Mouse (Mus musculus): ENCODE measurements at regions not wholly inside any gene's neighbourhood (a gene's known extent, or its start where the extent isn't known, plus 50 kb on each side); places are given as distances from the start of the nearest gene placed in this dataset.

DNA sequence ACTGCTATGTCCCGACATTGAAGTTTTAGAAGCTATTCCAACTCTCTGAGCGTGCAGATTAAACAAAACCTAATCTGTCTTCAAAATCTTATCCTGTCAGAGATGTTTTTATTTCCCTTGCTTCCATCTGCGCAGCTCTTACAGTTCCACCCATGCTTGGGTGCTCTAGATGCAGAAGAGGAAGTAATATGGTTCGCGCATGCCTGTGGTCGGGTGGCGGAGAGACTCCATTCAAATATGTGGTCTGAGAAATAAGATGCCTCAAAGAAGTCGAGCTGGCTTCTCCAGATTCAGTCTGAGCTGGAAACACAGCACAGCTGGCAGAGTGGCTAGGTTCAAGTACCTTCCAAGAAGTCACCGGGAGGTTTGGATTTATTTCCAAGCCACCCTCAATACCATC, 167.5 kb downstream of the Faxc start:
- DNase-seq (ENCODE audit: low spot score), result no peak
- Histone ChIP-seq H3K4me1 (replicated peaks; ENCODE audit: control insufficient read depth, insufficient read depth, low read length) (no peaks in the 10 kb centered on the region), H3K9ac (ENCODE audit: low read length) (no peak overlapping the region), H3K4me3 (ENCODE audit: low read depth, low read length) (no peak overlapping the region), H3K36me3 (ENCODE audit: control insufficient read depth, insufficient read depth, low read length) (no peaks in the 10 kb centered on the region), H3K27ac (ENCODE audit: low read depth) (no peak overlapping the region), H3K27me3 (replicated peaks; ENCODE audit: control insufficient read depth, insufficient read depth, low read length) (no peaks in the 10 kb centered on the region), H3K9me3 (ENCODE audit: control insufficient read depth, low read length) (no peaks in the 10 kb centered on the region), H3K4me2 (ENCODE audit: low read length) (no peak overlapping the region)
- WGBS, result 91% methylated on average over 9 of the region's 9 CpGs
- no peak for ATAC-seq (replicated peaks; ENCODE audit: low FRiP score, low TSS enrichment, low read depth)

DNA sequence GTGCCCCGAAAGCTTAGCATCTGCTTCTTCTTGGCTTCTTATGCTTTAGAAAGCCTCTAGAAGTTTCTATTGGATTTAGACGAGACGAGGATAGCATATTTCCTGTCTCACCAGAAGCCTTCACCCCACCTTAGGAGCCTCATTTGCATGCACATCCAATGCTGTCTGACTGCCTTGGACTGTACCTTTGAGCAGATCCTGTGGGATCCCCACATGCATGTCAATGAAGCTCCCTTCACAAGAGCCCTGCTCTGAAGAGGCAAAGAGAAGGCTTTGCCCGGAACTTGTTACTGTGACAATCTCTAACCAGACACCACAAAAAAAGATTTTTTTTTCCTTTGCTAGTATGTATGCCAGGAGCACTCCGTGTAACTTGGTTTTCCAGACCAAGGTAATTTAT, 171.3 kb downstream of the Faxc start:
- DNase-seq (ENCODE audit: low spot score) (no peak), ATAC-seq (replicated peaks; ENCODE audit: low FRiP score, low TSS enrichment, low read depth) (no peak)
- Histone ChIP-seq H3K4me1 (replicated peaks; ENCODE audit: control insufficient read depth, insufficient read depth, low read length) (no peaks in the 10 kb centered on the region), H3K4me3 (ENCODE audit: low read depth, low read length) (no peak overlapping the region), H3K36me3 (ENCODE audit: control insufficient read depth, insufficient read depth, low read length) (no peaks in the 10 kb centered on the region), H3K27me3 (replicated peaks; ENCODE audit: control insufficient read depth, insufficient read depth, low read length) (no peaks in the 10 kb centered on the region), H3K27ac (ENCODE audit: low read depth) (no peak overlapping the region), H3K4me2 (ENCODE audit: low read length) (no peak overlapping the region), H3K9ac (ENCODE audit: low read length) (no peak overlapping the region), H3K9me3 (ENCODE audit: control insufficient read depth, low read length) (no peaks in the 10 kb centered on the region)
- 76% methylated on average over 5 of the region's 5 CpGs for WGBS

DNA sequence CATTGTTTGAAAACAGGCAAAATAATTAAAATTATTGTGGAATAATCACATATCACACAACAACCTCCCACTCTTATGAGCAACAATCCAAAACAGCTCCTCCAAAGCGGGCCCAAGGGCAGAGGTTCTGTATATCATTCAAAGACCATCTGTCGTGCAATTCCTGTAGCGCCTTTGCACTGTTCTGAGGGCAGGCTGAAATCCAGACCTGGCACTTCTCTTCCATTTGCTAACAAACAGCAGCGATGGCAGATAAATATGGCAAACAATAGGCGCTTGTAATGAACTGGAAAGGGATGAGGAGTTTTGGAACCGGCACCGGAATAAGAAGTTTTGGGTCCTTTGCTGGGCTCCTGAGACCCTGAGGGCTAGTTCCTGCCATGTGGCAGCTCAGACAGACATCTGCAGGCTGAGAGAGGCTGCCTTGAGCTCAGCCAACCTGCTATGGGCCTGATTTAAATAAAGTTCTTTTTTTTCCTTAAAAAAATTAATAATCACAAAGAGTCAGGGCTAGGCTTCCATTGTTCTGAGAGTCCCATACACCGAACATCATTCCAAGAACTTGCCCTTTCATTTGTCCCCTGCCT, 172.0 kb downstream of the Faxc start:
- Histone ChIP-seq H3K27me3 (replicated peaks; ENCODE audit: control insufficient read depth, insufficient read depth, low read length) (no peaks in the 10 kb centered on the region), H3K4me3 (ENCODE audit: low read depth, low read length) (no peak overlapping the region), H3K9me3 (ENCODE audit: control insufficient read depth, low read length) (no peaks in the 10 kb centered on the region), H3K27ac (ENCODE audit: low read depth) (no peak overlapping the region), H3K36me3 (ENCODE audit: control insufficient read depth, insufficient read depth, low read length) (no peaks in the 10 kb centered on the region), H3K4me2 (ENCODE audit: low read length) (no peak overlapping the region), H3K4me1 (replicated peaks; ENCODE audit: control insufficient read depth, insufficient read depth, low read length) (no peaks in the 10 kb centered on the region), H3K9ac (ENCODE audit: low read length) (no peak overlapping the region)
- DNase-seq (ENCODE audit: low spot score) (no peak), ATAC-seq (replicated peaks; ENCODE audit: low FRiP score, low TSS enrichment, low read depth) (no peak)
- 79% methylated on average over 8 of the region's 8 CpGs for WGBS

DNA sequence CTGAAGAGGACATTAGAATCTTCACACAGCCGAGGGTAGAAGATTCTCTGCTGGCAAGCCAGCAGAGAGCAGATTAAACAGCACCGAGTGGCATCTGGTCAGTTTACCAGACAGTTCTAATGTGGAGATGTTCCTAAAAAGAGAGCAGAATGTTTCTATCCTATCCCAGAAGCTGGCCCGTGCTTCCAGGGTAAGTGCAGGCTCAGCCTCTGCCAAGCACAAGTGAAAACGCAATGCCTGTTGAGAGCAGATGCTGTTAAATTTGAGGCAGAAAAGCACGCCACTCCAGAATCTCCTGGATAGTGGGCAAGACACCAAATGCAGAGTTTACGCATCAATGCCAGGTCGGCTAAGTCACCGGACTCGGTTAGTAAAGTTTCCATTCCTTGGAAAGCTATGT, 175.8 kb downstream of the Faxc start:
- Histone ChIP-seq H3K9ac (ENCODE audit: low read length) (no peak overlapping the region), H3K36me3 (ENCODE audit: control insufficient read depth, insufficient read depth, low read length) (no peaks in the 10 kb centered on the region), H3K9me3 (ENCODE audit: control insufficient read depth, low read length) (no peaks in the 10 kb centered on the region), H3K27ac (ENCODE audit: low read depth) (no peak overlapping the region), H3K4me2 (ENCODE audit: low read length) (no peak overlapping the region), H3K4me3 (ENCODE audit: low read depth, low read length) (no peak overlapping the region), H3K27me3 (replicated peaks; ENCODE audit: control insufficient read depth, insufficient read depth, low read length) (no peaks in the 10 kb centered on the region), H3K4me1 (replicated peaks; ENCODE audit: control insufficient read depth, insufficient read depth, low read length) (no peaks in the 10 kb centered on the region)
- no peak for DNase-seq (ENCODE audit: low spot score)
- ATAC-seq (replicated peaks; ENCODE audit: low FRiP score, low TSS enrichment, low read depth), result no peak
- 86% methylated on average over 9 of the region's 9 CpGs for WGBS

DNA sequence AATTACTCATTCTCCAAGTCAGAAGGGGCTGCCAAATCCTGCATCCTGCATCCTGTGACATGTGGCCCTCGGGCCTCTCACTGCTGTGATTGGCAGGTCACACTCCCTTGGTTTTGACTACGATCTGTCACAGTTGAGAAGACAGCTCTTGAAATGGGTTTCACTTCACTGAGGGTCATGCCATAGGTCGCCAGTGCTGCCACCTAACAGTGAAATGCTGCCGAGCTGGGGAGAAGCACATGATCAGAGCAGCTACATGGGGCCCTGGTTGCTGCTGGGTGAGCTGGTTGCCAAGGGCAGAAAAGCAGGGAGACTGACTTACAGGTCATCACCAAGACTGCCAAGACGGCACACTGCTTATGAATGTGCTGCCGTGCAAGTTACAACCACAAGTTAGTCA, 178.3 kb downstream of the Faxc start:
- Histone ChIP-seq H3K9ac (ENCODE audit: low read length) (no peak overlapping the region), H3K27ac (ENCODE audit: low read depth) (no peak overlapping the region), H3K4me3 (ENCODE audit: low read depth, low read length) (no peak overlapping the region), H3K4me2 (ENCODE audit: low read length) (no peak overlapping the region), H3K9me3 (ENCODE audit: control insufficient read depth, low read length) (no peaks in the 10 kb centered on the region), H3K36me3 (ENCODE audit: control insufficient read depth, insufficient read depth, low read length) (no peaks in the 10 kb centered on the region), H3K27me3 (replicated peaks; ENCODE audit: control insufficient read depth, insufficient read depth, low read length) (no peaks in the 10 kb centered on the region), H3K4me1 (replicated peaks; ENCODE audit: control insufficient read depth, insufficient read depth, low read length) (no peaks in the 10 kb centered on the region)
- WGBS, result 52% methylated on average over 6 of the region's 6 CpGs
- ATAC-seq (replicated peaks; ENCODE audit: low FRiP score, low TSS enrichment, low read depth), result no peak
- DNase-seq (ENCODE audit: low spot score), result no peak

DNA sequence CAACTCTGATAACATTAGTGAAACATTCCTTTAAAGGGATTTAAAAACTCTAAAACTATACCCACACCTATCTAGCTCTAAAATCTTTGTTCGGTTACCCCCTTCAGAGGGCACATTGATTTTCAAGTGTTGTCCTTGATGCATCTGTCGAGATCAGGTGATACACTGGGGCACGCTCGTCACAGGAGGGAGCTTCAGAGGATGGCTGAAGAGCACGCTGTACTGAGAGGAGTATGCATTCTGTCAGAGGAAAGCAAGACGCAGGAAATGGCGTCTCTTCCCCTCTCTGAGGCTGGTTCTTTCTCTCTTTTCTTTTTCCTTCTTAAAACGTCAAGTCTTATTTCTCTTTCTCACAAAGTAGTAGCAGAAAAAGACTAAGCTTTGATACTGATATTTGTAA, 179.3 kb downstream of the Faxc start:
- ATAC-seq (replicated peaks; ENCODE audit: low FRiP score, low TSS enrichment, low read depth) (no peak), DNase-seq (ENCODE audit: low spot score) (no peak)
- H3K27ac ChIP-seq (ENCODE audit: low read depth), result no peak overlapping the region
- WGBS, result 47% methylated on average over 8 of the region's 8 CpGs
- no peak overlapping the region for H3K4me2 ChIP-seq (ENCODE audit: low read length)
- no peak overlapping the region for H3K4me3 ChIP-seq (ENCODE audit: low read depth, low read length)
- H3K36me3 ChIP-seq (ENCODE audit: control insufficient read depth, insufficient read depth, low read length), result no peaks in the 10 kb centered on the region
- H3K9me3 ChIP-seq (ENCODE audit: control insufficient read depth, low read length), result no peaks in the 10 kb centered on the region
- no peak overlapping the region for H3K9ac ChIP-seq (ENCODE audit: low read length)
- H3K27me3 ChIP-seq (replicated peaks; ENCODE audit: control insufficient read depth, insufficient read depth, low read length), result no peaks in the 10 kb centered on the region
- H3K4me1 ChIP-seq (replicated peaks; ENCODE audit: control insufficient read depth, insufficient read depth, low read length), result no peaks in the 10 kb centered on the region

DNA sequence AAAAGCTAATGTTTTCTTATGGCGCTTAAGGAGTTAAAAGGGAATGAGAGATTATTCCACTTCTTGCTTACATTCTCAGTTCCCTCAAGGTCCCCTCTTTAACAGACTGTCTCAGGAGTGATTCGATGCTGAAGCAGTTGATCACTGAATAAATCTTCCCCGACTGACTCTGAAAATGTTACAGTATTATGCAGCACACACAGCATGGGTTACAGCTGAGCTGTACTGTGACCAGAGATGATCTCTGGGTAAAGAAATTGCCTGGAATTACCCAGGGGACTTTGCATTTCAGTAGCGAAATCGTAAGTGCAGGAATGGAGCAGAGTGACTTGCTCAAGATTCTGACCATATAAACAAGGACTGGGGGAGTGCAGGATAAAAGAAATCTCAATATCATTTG, 181.1 kb downstream of the Faxc start:
- no peaks in the 10 kb centered on the region for H3K27me3 ChIP-seq (replicated peaks; ENCODE audit: control insufficient read depth, insufficient read depth, low read length)
- H3K9ac ChIP-seq (ENCODE audit: low read length), result no peak overlapping the region
- no peak overlapping the region for H3K27ac ChIP-seq (ENCODE audit: low read depth)
- 68% methylated on average over 5 of the region's 5 CpGs for WGBS
- no peaks in the 10 kb centered on the region for H3K4me1 ChIP-seq (replicated peaks; ENCODE audit: control insufficient read depth, insufficient read depth, low read length)
- no peaks in the 10 kb centered on the region for H3K9me3 ChIP-seq (ENCODE audit: control insufficient read depth, low read length)
- H3K4me3 ChIP-seq (ENCODE audit: low read depth, low read length), result no peak overlapping the region
- no peak for DNase-seq (ENCODE audit: low spot score)
- H3K4me2 ChIP-seq (ENCODE audit: low read length), result no peak overlapping the region
- no peak for ATAC-seq (replicated peaks; ENCODE audit: low FRiP score, low TSS enrichment, low read depth)
- no peaks in the 10 kb centered on the region for H3K36me3 ChIP-seq (ENCODE audit: control insufficient read depth, insufficient read depth, low read length)

DNA sequence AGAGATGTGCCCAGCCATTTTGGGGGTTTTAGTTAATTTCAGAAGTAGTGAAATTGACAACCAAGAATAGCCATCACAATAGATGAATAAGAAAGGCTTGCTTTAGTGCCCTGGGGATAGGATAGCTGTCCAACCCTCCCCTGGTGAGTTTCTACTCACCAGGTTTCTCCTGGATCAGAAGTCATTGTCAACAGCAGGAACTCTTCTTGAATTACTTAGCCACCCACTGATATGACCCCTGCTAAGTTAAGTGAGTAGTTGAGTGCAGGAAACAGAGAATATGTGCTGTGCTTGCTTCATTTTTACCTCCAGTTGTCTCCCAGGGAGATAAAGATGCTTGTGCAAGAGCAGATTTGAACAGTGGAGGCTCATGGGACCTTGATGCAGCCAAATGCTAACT, 183.3 kb downstream of the Faxc start:
- Histone ChIP-seq H3K4me2 (ENCODE audit: low read length) (no peak overlapping the region), H3K27ac (ENCODE audit: low read depth) (no peak overlapping the region), H3K9me3 (ENCODE audit: control insufficient read depth, low read length) (no peaks in the 10 kb centered on the region), H3K9ac (ENCODE audit: low read length) (no peak overlapping the region), H3K4me1 (replicated peaks; ENCODE audit: control insufficient read depth, insufficient read depth, low read length) (no peaks in the 10 kb centered on the region), H3K27me3 (replicated peaks; ENCODE audit: control insufficient read depth, insufficient read depth, low read length) (no peaks in the 10 kb centered on the region), H3K4me3 (ENCODE audit: low read depth, low read length) (no peak overlapping the region), H3K36me3 (ENCODE audit: control insufficient read depth, insufficient read depth, low read length) (no peaks in the 10 kb centered on the region)
- DNase-seq (ENCODE audit: low spot score), result no peak
- no peak for ATAC-seq (replicated peaks; ENCODE audit: low FRiP score, low TSS enrichment, low read depth)

DNA sequence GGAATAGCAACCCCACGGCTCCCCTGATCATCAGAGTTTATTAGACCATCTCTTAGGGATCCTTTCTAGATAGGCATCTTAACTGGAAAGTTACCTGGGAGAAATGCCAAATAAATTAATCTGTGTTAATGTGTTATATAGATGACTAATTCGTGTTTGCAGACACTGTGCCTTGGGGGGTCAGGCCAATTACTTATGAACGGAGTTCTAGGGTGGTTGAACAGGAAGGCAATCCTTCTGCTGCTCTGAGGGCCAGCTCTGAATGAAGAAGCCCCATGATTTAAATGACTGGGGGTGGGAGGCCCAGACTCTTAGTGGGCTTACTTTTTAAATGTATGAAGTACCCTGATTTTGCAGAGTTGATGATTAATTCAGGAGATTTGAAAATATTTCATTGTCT, 188.7 kb downstream of the Faxc start:
- no peak overlapping the region for H3K27ac ChIP-seq (ENCODE audit: low read depth)
- ATAC-seq (replicated peaks; ENCODE audit: low FRiP score, low TSS enrichment, low read depth) (no peak), DNase-seq (ENCODE audit: low spot score) (no peak)
- no peaks in the 10 kb centered on the region for H3K36me3 ChIP-seq (ENCODE audit: control insufficient read depth, insufficient read depth, low read length)
- H3K9me3 ChIP-seq (ENCODE audit: control insufficient read depth, low read length), result no peaks in the 10 kb centered on the region
- H3K27me3 ChIP-seq (replicated peaks; ENCODE audit: control insufficient read depth, insufficient read depth, low read length), result no peaks in the 10 kb centered on the region
- H3K4me1 ChIP-seq (replicated peaks; ENCODE audit: control insufficient read depth, insufficient read depth, low read length), result no peaks in the 10 kb centered on the region
- H3K4me2 ChIP-seq (ENCODE audit: low read length), result no peak overlapping the region
- no peak overlapping the region for H3K4me3 ChIP-seq (ENCODE audit: low read depth, low read length)
- no peak overlapping the region for H3K9ac ChIP-seq (ENCODE audit: low read length)
- 52% methylated on average over 3 of the region's 3 CpGs for WGBS
